Mouse (Mus musculus): Measurements from ENCODE around the gene Lman1l.

The Lman1l gene

DNA sequence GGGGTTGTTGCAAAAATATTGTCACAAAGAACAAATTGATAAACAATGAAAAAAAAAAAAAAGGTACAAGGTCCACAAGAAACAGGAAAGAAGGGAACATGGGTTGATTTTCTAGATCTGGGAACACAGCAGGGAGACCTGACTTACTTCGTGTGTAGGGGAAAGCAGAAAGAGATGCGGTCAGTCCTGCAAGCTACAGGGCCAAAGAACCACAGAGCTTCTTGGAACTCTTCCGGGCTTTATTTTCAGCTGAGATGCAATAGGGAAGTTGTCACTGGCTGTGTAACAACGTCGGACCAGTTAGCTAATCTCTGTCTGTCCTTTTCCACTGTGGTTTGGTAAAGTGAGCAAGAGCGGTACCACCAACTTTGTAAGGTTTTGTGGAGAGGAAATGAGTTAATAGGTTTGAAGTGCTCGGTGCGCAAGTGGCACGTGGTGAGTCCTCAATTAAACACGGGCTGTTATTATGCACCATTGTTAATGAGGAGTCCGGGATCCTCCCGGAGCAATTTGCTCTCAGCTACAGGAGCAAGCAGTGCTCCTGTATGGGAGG lies 26.1 kb upstream of the Lman1l start:
- DNase-seq (ENCODE audit: low read depth in 2 of 2, low spot score in 2 of 2): peak in 1 of 2 experiments; percentile 34

GRCm38 (mm10) chr9:57644944-57645893 lies 24.6 kb upstream of the Lman1l start:
- peak; percentile 90 for DNase-seq (ENCODE audit: low read depth in 2 of 2, low spot score in 2 of 2)

DNA sequence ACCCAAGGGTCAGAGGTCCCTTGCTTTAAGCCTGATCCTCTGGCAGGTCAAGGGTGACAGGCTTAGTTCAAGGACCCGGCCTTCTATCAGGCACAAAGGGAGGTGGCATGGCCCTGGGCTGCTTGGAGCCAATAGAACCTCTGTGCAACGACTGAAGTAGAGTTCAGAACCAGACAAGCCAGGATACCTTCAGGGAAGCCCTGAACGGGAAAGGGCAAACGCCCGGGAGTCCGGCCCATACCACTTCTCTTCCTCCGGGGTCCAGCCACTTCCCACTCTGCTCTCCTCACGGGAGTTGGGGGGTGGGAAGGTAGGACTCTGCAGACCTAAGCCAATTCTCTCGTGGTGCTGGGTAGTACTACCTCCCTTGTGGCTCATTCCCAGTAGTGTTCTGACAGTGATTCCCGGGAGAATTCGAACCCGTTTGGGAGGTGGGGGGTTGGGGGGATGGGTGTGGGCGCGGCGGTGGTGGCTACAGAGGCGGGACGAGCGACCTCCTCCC lies 23.9 kb upstream of the Lman1l start:
- DNase-seq (ENCODE audit: low read depth in 2 of 2, low spot score in 2 of 2): no peak

GRCm38 (mm10) chr9:57643856-57644180 lies 23.2 kb upstream of the Lman1l start:
- DNase-seq (ENCODE audit: low read depth in 2 of 2, low spot score in 2 of 2): no peak

DNA sequence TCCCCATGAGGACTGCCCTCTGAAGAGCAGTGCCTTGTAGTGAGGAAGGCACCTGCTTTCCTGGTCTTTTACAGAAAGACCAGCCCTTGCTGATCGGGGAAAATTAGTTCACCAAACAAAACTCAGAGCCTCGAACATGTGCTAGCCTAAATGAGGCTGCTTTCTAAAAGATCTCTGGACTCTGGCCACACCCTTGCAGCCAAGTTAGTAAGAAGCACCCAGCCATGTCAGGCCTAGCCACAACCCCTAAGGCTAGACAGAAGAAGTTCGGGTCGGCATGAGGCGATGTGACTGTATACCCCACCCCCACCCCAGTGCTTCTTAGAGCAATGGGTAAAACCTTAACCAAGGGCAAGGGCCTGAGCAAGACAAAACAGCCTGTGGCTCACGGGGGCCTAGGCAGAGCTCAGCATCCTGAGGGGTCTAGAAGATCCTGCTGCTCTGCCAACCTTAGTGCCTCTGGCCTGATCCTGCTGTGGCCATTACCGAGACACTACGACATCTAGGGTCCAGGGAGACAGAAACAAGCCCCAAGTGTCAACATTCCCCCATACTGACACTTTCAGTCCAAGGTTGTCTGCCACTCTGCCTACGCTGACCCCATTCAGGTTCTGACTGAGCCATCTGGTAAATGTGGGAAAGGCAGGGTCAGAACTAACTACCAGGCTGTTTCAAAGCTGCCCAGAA lies 22.7 kb upstream of the Lman1l start:
- no peak for DNase-seq (ENCODE audit: low read depth in 2 of 2, low spot score in 2 of 2)

GRCm38 (mm10) chr9:57641775-57642550 lies 21.4 kb upstream of the Lman1l start:
- no peak for DNase-seq (ENCODE audit: low read depth in 2 of 2, low spot score in 2 of 2)

DNA sequence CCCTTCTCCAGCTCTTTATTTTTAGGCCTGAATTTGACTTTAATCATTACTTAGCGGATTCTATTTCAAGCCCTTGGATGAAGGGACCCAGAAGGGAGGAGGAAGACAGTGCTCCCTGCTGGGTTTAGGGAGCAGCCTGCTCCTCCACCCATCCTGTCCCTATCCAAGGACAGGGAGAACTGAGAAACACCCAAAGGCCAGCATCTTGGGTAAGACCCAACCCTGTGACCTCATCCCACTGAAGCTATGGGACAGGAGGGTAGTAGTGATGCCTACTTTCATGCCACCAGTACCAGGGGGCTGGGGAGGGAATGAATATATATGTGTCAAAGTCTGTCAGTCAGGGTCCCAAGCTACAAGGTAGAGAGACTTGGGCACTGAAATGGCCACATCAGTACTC lies 20.4 kb upstream of the Lman1l start:
- no peak for DNase-seq (ENCODE audit: low read depth in 2 of 2, low spot score in 2 of 2)

DNA sequence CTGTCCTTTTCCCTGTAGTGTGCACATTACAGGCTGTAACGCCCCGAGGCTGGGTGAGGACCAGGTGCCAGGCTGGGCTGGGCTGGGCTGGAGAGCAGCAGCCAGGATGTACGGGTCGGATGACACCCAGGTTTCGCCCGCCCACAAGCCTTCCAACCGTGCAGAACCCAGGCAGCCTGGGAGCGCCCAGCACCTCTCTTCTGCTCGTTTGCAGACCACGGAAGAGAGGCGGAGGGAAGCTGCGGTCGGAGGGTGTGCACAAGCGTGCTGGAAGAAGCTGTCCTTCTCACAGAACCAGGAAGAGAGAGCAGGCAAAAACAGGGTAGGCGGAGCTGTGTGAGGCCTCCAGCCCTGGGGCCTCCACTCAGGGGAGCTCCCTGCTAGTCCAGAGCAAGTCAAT lies 19.8 kb upstream of the Lman1l start:
- peak; percentile 77 to 84 for DNase-seq (ENCODE audit: low read depth in 2 of 2, low spot score in 2 of 2)

GRCm38 (mm10) chr9:57639661-57640328 lies 19.2 kb upstream of the Lman1l start:
- DNase-seq (ENCODE audit: low read depth in 2 of 2, low spot score in 2 of 2): no peak

DNA sequence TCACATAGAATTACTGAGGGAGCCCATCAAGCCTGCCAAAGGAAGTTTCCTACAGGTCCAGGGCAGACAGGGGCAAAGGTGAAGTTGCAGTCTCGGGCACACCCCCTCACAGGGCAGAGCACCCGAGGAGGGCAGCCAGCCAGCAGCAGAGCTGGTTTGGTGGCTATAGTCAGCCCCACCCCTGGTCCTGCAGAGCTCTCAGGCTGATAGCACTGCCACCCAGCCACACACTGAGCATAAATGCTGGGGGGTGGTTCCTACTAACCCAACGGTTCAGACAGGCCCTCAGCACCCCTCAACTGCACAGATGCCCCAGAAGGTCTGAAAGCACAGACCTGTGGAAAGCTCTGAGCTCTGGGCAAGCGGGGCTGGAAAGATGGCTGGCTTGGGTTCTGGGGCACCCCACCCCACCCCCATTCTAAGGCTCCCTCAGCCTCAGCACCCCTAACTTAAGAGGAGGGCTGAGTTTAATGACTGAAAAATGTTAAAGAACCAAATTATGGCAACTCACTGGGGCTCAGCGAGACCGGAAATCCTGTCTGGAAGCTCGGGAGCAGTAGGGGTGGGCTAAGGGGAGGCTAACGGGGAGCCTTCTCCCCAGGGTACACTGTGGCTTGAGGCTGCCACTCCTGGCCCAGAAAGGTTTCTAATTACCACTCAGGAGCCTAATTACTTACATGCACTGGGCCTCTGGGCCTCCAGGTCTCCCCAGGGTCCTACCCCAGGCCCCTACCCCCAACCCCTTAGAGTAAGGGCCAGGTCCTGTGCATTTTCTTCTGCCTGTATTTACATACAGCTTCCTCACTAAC lies 18.3 kb upstream of the Lman1l start:
- no peak for DNase-seq (ENCODE audit: low read depth in 2 of 2, low spot score in 2 of 2)

DNA sequence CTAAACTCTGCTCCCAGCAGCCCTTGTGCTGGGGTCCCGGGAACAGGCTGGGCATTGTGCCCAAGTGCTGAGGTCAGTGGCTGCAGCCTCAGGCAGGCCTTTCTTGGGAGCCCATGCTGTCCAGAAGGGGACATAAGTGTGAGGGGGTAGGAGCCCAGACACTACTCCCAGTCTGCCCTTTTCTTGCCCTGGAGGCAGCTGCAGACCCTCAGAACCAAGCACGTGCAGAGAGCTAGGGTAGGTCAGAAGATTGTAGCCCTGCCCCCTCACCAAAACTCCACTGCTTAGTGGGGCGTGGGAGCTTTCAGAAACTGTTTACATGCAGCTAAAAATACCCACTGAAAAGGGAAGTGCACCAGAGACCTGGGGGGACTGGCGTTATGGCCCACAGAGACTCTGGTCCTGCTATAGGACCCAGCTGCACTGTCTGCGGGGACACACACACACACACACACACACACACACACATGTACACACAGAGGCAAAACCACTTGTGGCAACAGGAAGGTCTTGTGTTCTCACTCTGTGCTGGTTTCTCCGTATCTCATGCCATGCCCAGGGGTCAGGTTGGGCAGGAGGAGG lies 17.3 kb upstream of the Lman1l start:
- no peak for DNase-seq (ENCODE audit: low read depth in 2 of 2, low spot score in 2 of 2)

GRCm38 (mm10) chr9:57637272-57637671 lies 16.7 kb upstream of the Lman1l start:
- no peak for DNase-seq (ENCODE audit: low read depth in 2 of 2, low spot score in 2 of 2)

- peak in 1 of 2 experiments; percentile 60 for DNase-seq (ENCODE audit: low read depth in 2 of 2, low spot score in 2 of 2)
Measured at GRCm38 (mm10) chr9:57633481-57634024, 13.0 kb upstream of the Lman1l start.

- peak; percentile 84 to 87 for DNase-seq (ENCODE audit: low read depth in 2 of 2, low spot score in 2 of 2)
Measured at GRCm38 (mm10) chr9:57629118-57629874, 8.7 kb upstream of the Lman1l start.

DNA sequence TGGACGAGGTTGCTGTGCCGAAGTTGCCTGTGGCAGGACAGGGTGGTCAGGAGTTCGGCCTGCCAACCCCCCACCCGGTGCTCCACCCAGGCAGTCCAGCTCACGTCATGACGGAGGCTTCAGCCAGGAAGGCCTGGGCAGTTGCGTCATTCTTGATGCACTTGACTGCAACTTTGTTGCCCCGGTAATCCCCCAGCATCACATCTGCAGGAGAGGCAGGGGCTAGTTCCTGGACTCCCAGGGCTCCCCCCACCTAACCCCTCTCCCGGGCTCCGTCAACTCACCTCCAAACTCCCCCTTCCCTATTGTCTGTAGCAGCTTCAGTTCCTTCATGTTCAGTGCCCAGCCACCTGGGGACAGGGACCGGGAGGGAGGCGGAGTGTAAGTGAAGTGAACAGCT lies 8.1 kb upstream of the Lman1l start:
- no peak for DNase-seq (ENCODE audit: low read depth in 2 of 2, low spot score in 2 of 2)

GRCm38 (mm10) chr9:57627892-57628291 lies 7.3 kb upstream of the Lman1l start:
- DNase-seq (ENCODE audit: low read depth in 2 of 2, low spot score in 2 of 2): no peak

DNA sequence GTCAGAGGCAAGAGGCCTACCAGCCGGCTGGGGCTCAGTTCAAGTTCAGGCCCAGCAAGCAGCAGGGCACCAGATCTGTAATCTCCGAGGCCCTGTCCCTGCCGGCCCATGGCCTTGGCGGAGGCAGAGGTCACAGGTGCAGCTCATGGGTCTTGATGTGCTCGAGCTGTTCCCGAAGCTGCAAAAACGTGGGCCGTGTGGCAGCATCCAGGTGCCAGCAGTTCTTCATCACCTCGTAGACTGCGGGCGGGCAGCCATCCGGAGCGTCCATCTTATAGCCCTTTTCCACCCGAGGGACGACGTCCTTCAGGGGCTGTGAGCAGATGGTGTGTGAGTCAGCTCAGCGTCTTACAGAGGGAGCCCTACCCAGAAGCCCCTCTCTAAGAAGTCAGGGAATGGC lies 6.6 kb upstream of the Lman1l start:
- DNase-seq (ENCODE audit: low read depth in 2 of 2, low spot score in 2 of 2): no peak

Data from CD8-positive naive resting alpha-beta T cell, adult 2 months (primary cell).